Comparison of ENCODE assay signal across 18 mouse cellular contexts in the genomic region with DNA sequence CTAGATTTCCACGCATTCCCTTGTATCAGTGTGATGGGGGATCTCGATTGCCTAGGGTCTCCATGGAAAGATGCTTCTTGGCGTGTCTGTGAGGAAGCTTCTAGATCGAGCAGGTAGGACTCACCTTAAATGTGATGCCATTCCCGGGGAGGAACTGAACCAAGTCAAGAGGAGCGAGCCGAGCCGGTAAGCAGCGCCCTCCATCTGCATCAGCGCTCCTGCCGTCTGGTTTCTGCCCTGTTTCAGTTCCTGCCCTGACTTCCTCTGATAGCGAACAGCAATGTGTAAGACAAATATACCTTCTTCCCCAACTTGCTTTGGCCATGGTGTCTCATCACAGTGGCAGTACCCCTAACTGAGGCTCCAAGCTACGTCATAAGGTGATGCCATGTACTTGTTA. TPM values are rescaled to one million over a fixed set of nuclear protein-coding genes. Genes with fewer than 3 reads are reported as not detected.
DNase-seq lines count a peak whose midpoint lies in the region; ATAC-seq lines count a peak whose summit lies in the region.
"Had no signal": no experiment of that assay in that cellular context is flagged by ENCODE, and none has a peak within 500 bp of the region (broad histone marks: within the 10 kb centered on the region; RNA-seq: fewer than 3 reads in every experiment).

No protein-coding gene starts in this region.

- 55% methylated on average over 13 of the region's 13 CpGs for WGBS in heart, embryonic 12.5 days
- 46% methylated on average over 13 of the region's 13 CpGs for WGBS in midbrain, embryonic 16.5 days

- peaks cover 14% of the 10 kb centered on the region for H3K4me1 ChIP-seq in heart, embryonic 12.5 days (replicated peaks)
- 0 out of 2 replicates have a peak, but pooled peaks cover 4% of the 10 kb centered on the region for H3K4me1 ChIP-seq in midbrain, embryonic 16.5 days (ENCODE audit: control insufficient read depth, insufficient read depth, low read length)

- 0 out of 2 replicates have a peak, but pooled peaks cover 5% of the 10 kb centered on the region for H3K9me3 ChIP-seq in heart, embryonic 12.5 days (replicated peaks)
- H3K9me3 ChIP-seq in midbrain, embryonic 16.5 days (replicated peaks; ENCODE audit: control insufficient read depth, low read length, poor library complexity, severe bottlenecking): no peaks in the 10 kb centered on the region
- H3K9me3 ChIP-seq: intestine, embryonic 15.5 days had no signal

- no peak overlapping the region for H3K4me3 ChIP-seq in heart, embryonic 12.5 days
- H3K4me3 ChIP-seq in midbrain, embryonic 16.5 days (ENCODE audit: low read depth, low read length): no peak overlapping the region; the same call in 1 of the 2 replicates
- H3K4me3 ChIP-seq: erythroblast, embryonic 14.5 days; intestine, embryonic 15.5 days; left cerebral cortex, adult 2 months had no signal

- no peak overlapping the region for H3K9ac ChIP-seq in heart, embryonic 12.5 days
- no peak overlapping the region; the same call in 1 of the 2 replicates for H3K9ac ChIP-seq in midbrain, embryonic 16.5 days (ENCODE audit: low read depth, low read length)
- H3K9ac ChIP-seq: intestine, embryonic 15.5 days had no signal

- H3K27ac ChIP-seq in heart, embryonic 12.5 days (ENCODE audit: poor library complexity, severe bottlenecking): no peak overlapping the region
- H3K27ac ChIP-seq in midbrain, embryonic 16.5 days (ENCODE audit: low read length): peak overlapping the region; percentile 36; the same call in 1 of the 2 replicates
- H3K27ac ChIP-seq: intestine, embryonic 15.5 days; left cerebral cortex, adult 2 months had no signal

- no peak for DNase-seq in heart, adult 18-20 months
- DNase-seq in thymus, postnatal 4 days: peak; percentile 11
- DNase-seq in thymus, postnatal 14 days: no peak
- peak; percentile 85 for DNase-seq in splenic B cell, adult 2 months (ENCODE audit: low read depth, low spot score)
- DNase-seq: cerebellum, adult 11-12 months; gastrocnemius, postnatal 14 days; kidney, postnatal 36 days; lung, postnatal 10 days; thymus, postnatal 25 days had no signal

- 0 out of 2 replicates have a peak overlapping the region, but pooled peaks have one; percentile 15 for H3K4me2 ChIP-seq in heart, embryonic 12.5 days
- peak overlapping the region; percentile 44 for H3K4me2 ChIP-seq in midbrain, embryonic 16.5 days (ENCODE audit: low read length)
- H3K4me2 ChIP-seq: intestine, embryonic 15.5 days had no signal

- no peaks in the 10 kb centered on the region for H3K36me3 ChIP-seq in heart, embryonic 12.5 days
- no peaks in the 10 kb centered on the region for H3K36me3 ChIP-seq in midbrain, embryonic 16.5 days (ENCODE audit: control insufficient read depth, insufficient read depth, low read length)
- no peaks in the 10 kb centered on the region for H3K36me3 ChIP-seq in splenic B cell, adult 2 months (ENCODE audit: control insufficient read depth, insufficient read depth, low read length, poor library complexity, severe bottlenecking)
- H3K36me3 ChIP-seq: intestine, embryonic 15.5 days had no signal

- ATAC-seq in heart, embryonic 12.5 days (ENCODE audit: insufficient number of reproducible peaks, low FRiP score): no peak
- peak; percentile 5; the same call in 1 of the 2 replicates for ATAC-seq in midbrain, embryonic 16.5 days
- ATAC-seq in cerebellum, adult (ENCODE audit: insufficient number of reproducible peaks, low FRiP score, low TSS enrichment): no peak
- ATAC-seq in CD4-positive, CD25-positive, alpha-beta regulatory T cell, adult 4 months: no peak
- ATAC-seq: activated CD4-positive, CD25-positive, alpha-beta regulatory T cell, adult 4 months; intestine, embryonic 15.5 days had no signal

- no peaks in the 10 kb centered on the region; the same call in 1 of the 2 replicates for H3K27me3 ChIP-seq in heart, embryonic 12.5 days (replicated peaks)
- peaks cover 7% of the 10 kb centered on the region; the same call in 1 of the 2 replicates for H3K27me3 ChIP-seq in midbrain, embryonic 16.5 days (ENCODE audit: control insufficient read depth, insufficient read depth, low read depth, low read length)
- H3K27me3 ChIP-seq in splenic B cell, adult 2 months (ENCODE audit: control insufficient read depth, insufficient read depth, low read length, poor library complexity, severe bottlenecking): no peaks in the 10 kb centered on the region
- H3K27me3 ChIP-seq: intestine, embryonic 15.5 days had no signal

RNA-seq across cellular contexts. Expression of gene Edaradd, which starts 19.9 kb away (rescaled TPM):
- polyA plus RNA-seq in heart, embryonic 12.5 days (2016; fragmentation: Nextera tagmentation; extraction: Ambion mirVana): 0.57 and 0.66 TPM in 2 replicates
- total RNA-seq in heart, adult 18-20 months (2021): under 1 TPM; 0.05 to 0.13 TPM
- polyA plus RNA-seq in midbrain, embryonic 16.5 days (2015; fragmentation: Nextera tagmentation; extraction: Ambion mirVana): 1.9 and 2.5 TPM in 2 replicates
- 1 to 10 TPM; 1.5 to 1.6 TPM for polyA plus RNA-seq in CD4-positive, CD25-positive, alpha-beta regulatory T cell, adult 4 months (2017; shearing (Covaris generic))
- polyA plus RNA-seq: C2C12; erythroblast, embryonic 14.5 days had no signal

RNA-seq across cellular contexts. Expression of gene Ero1lb, which starts 25.6 kb away (rescaled TPM):
- polyA plus RNA-seq in heart, embryonic 12.5 days (2016; fragmentation: Nextera tagmentation; extraction: Ambion mirVana): 7.8 and 7.9 TPM in 2 replicates
- total RNA-seq in heart, adult 18-20 months (2021): 1 to 10 TPM; 2.5 to 3.3 TPM
- polyA plus RNA-seq in midbrain, embryonic 16.5 days (2015; fragmentation: Nextera tagmentation; extraction: Ambion mirVana): 17.1 and 19.2 TPM in 2 replicates
- 1 to 10 TPM; 5.3 to 6.5 TPM for polyA plus RNA-seq in CD4-positive, CD25-positive, alpha-beta regulatory T cell, adult 4 months (2017; shearing (Covaris generic))
- polyA plus RNA-seq: erythroblast, embryonic 14.5 days had no signal

Comparison
In these comparisons a context has a peak if more than half of its experiments do, and no peak if none do; other contexts are left out.
1. DNase-seq: peak in thymus, postnatal 4 days (single experiment) and splenic B cell, adult 2 months (single experiment); none in heart, adult 18-20 months (0 of 2) and thymus, postnatal 14 days (single experiment).